Mouse (Mus musculus): ENCODE data around the gene Fibcd1. TPM values are rescaled to one million over a fixed set of nuclear protein-coding genes. Genes with fewer than 3 reads are reported as not detected.

Gene Fibcd1
- polyA plus RNA-seq, 1 experiment, result 0.11 TPM

- Histone ChIP-seq H3K4me3 (ENCODE audit: insufficient read depth, low read length) (no peak overlapping the region), H3K4me1 (ENCODE audit: control insufficient read depth, insufficient read depth, low read length) (no peaks in the 10 kb centered on the region), H3K27ac (ENCODE audit: insufficient read depth, low read length) (no peak overlapping the region)
- TF ChIP-seq POLR2A (IDR thresholded peaks at IDR 0.05; ENCODE audit: low read depth, low read length) (no peak), CTCF (IDR thresholded peaks at IDR 0.05; ENCODE audit: borderline replicate concordance, insufficient read depth, low read length) (no peak)
Measured at GRCm38 (mm10) chr2:31836985-31837384, 8.8 kb downstream of the Fibcd1 start.

- H3K4me3 ChIP-seq (ENCODE audit: insufficient read depth, low read length), result no peak overlapping the region
- TF ChIP-seq CTCF (IDR thresholded peaks at IDR 0.05; ENCODE audit: borderline replicate concordance, insufficient read depth, low read length) (no peak), POLR2A (IDR thresholded peaks at IDR 0.05; ENCODE audit: low read depth, low read length) (no peak)
- H3K4me1 ChIP-seq (ENCODE audit: control insufficient read depth, insufficient read depth, low read length), result no peaks in the 10 kb centered on the region
- no peak overlapping the region for H3K27ac ChIP-seq (ENCODE audit: insufficient read depth, low read length)
Measured at GRCm38 (mm10) chr2:31836091-31836490, 9.7 kb downstream of the Fibcd1 start.

GRCm38 (mm10) chr2:31828311-31828825 is 17.4 kb downstream of the Fibcd1 start:
- Histone ChIP-seq H3K27ac (ENCODE audit: insufficient read depth, low read length) (no peak overlapping the region), H3K4me1 (ENCODE audit: control insufficient read depth, insufficient read depth, low read length) (no peaks in the 10 kb centered on the region), H3K4me3 (ENCODE audit: insufficient read depth, low read length) (no peak overlapping the region)
- no peak for TF ChIP-seq POLR2A (IDR thresholded peaks at IDR 0.05; ENCODE audit: low read depth, low read length)
- no peak for TF ChIP-seq CTCF (IDR thresholded peaks at IDR 0.05; ENCODE audit: borderline replicate concordance, insufficient read depth, low read length)

GRCm38 (mm10) chr2:31827877-31828276 is 17.9 kb downstream of the Fibcd1 start:
- TF ChIP-seq POLR2A (IDR thresholded peaks at IDR 0.05; ENCODE audit: low read depth, low read length), result no peak
- TF ChIP-seq CTCF (IDR thresholded peaks at IDR 0.05; ENCODE audit: borderline replicate concordance, insufficient read depth, low read length), result no peak
- H3K4me3 ChIP-seq (ENCODE audit: insufficient read depth, low read length), result no peak overlapping the region
- no peak overlapping the region for H3K27ac ChIP-seq (ENCODE audit: insufficient read depth, low read length)
- H3K4me1 ChIP-seq (ENCODE audit: control insufficient read depth, insufficient read depth, low read length), result peaks cover 2% of the 10 kb centered on the region; the same call in 1 of the 2 replicates

- TF ChIP-seq CTCF (IDR thresholded peaks at IDR 0.05; ENCODE audit: borderline replicate concordance, insufficient read depth, low read length) (no peak), POLR2A (IDR thresholded peaks at IDR 0.05; ENCODE audit: low read depth, low read length) (no peak)
- Histone ChIP-seq H3K4me3 (ENCODE audit: insufficient read depth, low read length) (no peak overlapping the region), H3K4me1 (ENCODE audit: control insufficient read depth, insufficient read depth, low read length) (peaks cover 3% of the 10 kb centered on the region; the same call in 1 of the 2 replicates), H3K27ac (ENCODE audit: insufficient read depth, low read length) (no peak overlapping the region)
Measured at GRCm38 (mm10) chr2:31826094-31827085, 19.4 kb downstream of the Fibcd1 start.

- no peak for TF ChIP-seq POLR2A (IDR thresholded peaks at IDR 0.05; ENCODE audit: low read depth, low read length)
- no peak for TF ChIP-seq CTCF (IDR thresholded peaks at IDR 0.05; ENCODE audit: borderline replicate concordance, insufficient read depth, low read length)
- Histone ChIP-seq H3K27ac (ENCODE audit: insufficient read depth, low read length) (no peak overlapping the region), H3K4me3 (ENCODE audit: insufficient read depth, low read length) (no peak overlapping the region), H3K4me1 (ENCODE audit: control insufficient read depth, insufficient read depth, low read length) (peaks cover 3% of the 10 kb centered on the region; the same call in 1 of the 2 replicates)
Measured at GRCm38 (mm10) chr2:31825469-31825911, 20.3 kb downstream of the Fibcd1 start.

- H3K27ac ChIP-seq (ENCODE audit: insufficient read depth, low read length), result no peak overlapping the region
- H3K4me3 ChIP-seq (ENCODE audit: insufficient read depth, low read length), result no peak overlapping the region
- H3K4me1 ChIP-seq (ENCODE audit: control insufficient read depth, insufficient read depth, low read length), result peaks cover 3% of the 10 kb centered on the region; the same call in 1 of the 2 replicates
- TF ChIP-seq CTCF (IDR thresholded peaks at IDR 0.05; ENCODE audit: borderline replicate concordance, insufficient read depth, low read length) (peak; percentile 69; the same call in 1 of the 2 replicates), POLR2A (IDR thresholded peaks at IDR 0.05; ENCODE audit: low read depth, low read length) (no peak)
Measured at GRCm38 (mm10) chr2:31823933-31824730, 21.7 kb downstream of the Fibcd1 start.

GRCm38 (mm10) chr2:31822524-31823371 is 23.1 kb downstream of the Fibcd1 start:
- Histone ChIP-seq H3K4me3 (ENCODE audit: insufficient read depth, low read length) (no peak overlapping the region), H3K27ac (ENCODE audit: insufficient read depth, low read length) (no peak overlapping the region), H3K4me1 (ENCODE audit: control insufficient read depth, insufficient read depth, low read length) (peaks cover 3% of the 10 kb centered on the region; the same call in 1 of the 2 replicates)
- TF ChIP-seq CTCF (IDR thresholded peaks at IDR 0.05; ENCODE audit: borderline replicate concordance, insufficient read depth, low read length), result no peak
- TF ChIP-seq POLR2A (IDR thresholded peaks at IDR 0.05; ENCODE audit: low read depth, low read length), result no peak

All from embryonic fibroblast, embryonic 13.5 days (primary cell).